Mouse (Mus musculus): Measurements from ENCODE around the gene Muc16.

Muc16 gene

DNA sequence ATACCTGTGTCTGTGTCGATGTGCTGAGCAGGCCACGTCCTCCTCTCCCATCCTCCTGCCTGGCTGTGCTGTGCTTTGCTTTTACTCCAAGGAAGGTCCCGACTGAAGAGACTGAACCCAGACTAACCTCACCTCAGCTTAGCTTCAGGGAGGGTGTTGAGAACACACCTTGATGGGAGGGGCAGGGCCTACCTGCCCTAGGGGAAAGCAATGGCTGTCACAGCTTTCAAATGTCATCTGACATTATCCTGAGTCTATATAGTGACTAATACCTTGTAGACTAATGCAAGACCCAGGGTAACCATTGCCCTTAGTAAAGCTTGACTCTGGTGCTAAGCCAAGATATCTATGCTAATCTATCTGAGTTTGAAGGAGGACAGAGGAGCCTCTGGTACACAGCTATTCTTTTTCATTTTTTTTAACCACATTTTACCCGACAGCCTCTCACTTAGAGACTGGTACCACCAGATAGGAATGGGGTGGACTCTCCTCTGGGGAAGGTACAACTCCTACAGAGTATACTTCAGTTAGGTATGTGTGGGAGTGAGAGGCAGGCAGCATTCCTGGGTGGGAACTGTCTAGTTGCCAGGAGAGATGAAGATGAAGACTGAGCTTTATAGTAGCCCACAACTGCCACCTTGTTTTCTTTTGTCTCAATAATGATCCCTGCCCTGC, at the start of gene Muc16:
Gene Muc16 (minus strand): TSS at position 51 of the 675 bp plus-strand sequence.
- DNase-seq: no peak

DNA sequence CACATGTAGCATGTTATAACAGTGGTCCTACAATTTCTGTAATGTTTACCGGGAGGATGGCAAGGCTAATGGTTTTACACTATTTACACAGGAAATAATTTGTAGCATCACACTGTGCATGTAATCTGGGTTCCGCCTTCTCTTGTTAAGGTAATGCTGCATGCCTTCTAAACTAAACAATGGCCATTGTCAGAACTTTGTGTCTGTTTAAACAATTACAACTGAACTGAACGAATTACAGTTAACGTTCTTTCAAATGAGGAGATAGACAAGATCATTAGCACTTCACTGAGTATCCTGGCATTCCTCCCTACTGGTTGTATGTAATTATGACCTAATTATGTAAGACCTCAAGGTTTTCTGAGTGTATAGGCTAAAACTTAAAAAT, 48.4 kb upstream of the Muc16 start:
- no peak for DNase-seq

DNA sequence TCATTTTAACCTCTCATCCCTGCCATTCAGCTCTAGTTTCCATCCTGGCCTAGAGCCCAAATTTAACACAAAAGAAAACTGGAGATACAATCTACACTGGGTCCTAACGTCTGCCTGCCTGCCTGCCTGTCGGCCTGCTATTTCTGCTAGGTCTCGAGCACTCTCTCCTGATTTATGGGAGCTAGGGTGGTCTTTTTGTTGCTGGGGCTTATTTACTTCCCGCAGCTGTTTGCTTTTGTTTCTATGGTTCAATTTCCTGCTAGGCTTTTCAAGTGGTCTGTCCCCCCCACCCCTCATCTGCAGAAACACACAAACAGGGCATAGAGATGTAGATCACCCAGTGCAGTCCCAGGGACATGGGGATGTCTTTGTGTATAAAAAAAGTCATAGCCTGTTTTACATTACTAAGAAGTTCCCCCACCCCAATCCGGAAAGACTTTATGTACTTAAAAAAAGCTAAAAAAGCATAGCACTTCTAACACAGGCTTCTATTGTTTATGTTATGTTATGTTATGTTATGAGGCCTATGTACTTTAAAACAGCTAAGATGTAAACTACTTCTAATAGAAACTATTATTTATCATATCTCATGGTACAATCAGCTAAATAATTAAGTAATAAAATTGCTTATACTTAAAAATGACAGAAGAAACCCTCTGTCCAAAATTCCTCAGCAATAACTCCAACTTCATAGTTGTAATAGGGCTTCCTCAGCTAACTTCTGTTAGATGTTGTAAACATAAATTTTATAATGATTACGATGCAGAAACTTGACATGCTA, 47.8 kb upstream of the Muc16 start:
- no peak for DNase-seq

DNA sequence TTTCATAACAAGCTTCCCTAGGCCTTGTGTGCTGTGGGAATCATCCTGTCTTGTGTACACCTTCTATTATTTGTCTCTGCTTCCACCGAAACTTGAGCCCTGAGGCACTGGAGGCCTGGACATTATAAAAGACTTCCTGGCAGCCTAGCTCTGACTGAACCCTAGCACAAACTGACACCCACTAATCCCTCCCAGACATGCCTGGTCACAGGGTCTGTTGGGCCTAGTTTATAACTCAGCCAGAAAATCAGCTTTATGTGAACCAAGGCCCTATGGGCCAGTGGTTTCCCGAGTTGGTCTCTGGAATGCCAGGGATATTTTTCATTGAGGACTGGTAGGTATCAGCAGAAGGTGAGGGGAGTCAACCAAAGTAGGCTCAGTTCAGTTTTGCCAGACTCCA, 46.7 kb upstream of the Muc16 start:
- no peak for DNase-seq

DNA sequence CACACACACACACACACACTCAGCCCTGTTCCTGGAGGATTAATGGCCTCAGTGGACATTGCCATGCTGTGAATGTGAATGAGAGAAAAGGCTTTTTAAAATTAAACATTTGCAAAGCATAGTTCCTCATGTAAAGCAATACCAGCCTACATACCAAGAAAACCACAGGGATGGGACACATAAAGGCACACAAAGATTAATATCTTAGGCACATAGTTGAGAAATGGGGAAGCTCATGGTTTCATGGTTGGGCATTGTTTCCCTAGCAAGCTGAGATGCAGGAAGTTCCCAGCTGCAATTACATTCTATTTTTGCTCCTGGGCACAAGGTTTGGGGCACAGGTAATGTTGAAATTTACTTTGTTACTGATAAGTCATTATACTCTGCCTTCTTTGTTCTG, 31.3 kb upstream of the Muc16 start:
- DNase-seq: no peak

DNA sequence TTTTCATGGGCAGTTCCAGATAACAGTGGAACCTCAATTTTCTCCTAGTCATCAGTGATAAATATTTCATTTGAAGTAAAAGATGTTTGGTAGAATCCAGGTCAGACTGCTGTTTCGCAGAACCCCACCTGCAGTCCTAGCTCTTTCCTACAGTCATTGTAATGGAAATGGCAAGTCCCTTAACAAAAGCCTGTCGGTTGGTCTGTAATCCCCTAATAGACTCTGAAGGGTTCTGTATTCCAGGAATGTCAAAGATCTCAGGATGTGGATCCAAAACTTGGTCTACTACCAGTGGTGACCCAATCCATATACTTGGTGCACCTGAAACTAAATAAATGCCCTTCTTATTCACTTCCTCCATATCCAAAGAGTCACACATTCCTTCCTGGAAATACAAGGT, 76.0 kb downstream of the Muc16 start:
- DNase-seq: no peak

DNA sequence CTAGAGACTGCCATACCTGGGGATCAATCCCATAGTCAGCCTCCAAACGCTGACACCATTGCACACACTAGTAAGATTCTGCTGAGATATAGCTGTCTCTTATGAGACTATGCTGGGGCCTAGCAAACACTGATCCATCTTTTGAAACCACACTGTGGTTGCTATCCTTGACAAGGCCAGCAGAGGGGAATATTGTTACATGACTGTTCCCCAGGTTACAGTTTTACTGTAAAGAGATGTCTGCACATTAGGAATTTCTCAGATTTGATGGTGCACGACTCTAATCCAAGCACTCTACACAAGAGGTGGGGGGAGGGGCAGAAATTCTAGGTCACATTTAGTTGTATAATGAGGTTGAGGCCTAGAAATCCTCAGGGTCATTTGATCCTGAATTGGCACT, 166.2 kb downstream of the Muc16 start:
- DNase-seq: no peak

DNA sequence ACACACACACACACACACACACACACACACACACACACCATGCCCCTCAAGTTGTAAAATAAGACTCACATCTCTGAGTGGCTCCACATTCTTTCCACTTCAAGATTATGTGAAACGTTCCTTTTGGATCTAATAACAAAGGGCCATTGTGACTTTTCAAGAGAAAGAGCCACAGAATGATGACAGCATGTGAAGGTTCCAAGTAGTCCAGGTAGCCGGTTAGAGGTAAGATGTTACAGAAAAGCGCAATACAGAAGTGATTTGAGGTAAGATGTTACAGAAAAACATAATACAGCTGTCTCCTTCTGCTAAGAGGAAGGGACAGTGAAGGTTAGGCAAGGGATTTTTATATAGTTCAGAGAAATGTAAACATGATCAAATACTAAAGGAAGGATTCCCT, 196.2 kb downstream of the Muc16 start, which contains the start of the genes Zfp558 and Mbd3l1:
Gene Zfp558 (minus strand): TSS at position 101 of the 400 bp plus-strand sequence.
Gene Mbd3l1 (plus strand): TSS at position 192 of the 400 bp plus-strand sequence.
- DNase-seq: no peak

DNA sequence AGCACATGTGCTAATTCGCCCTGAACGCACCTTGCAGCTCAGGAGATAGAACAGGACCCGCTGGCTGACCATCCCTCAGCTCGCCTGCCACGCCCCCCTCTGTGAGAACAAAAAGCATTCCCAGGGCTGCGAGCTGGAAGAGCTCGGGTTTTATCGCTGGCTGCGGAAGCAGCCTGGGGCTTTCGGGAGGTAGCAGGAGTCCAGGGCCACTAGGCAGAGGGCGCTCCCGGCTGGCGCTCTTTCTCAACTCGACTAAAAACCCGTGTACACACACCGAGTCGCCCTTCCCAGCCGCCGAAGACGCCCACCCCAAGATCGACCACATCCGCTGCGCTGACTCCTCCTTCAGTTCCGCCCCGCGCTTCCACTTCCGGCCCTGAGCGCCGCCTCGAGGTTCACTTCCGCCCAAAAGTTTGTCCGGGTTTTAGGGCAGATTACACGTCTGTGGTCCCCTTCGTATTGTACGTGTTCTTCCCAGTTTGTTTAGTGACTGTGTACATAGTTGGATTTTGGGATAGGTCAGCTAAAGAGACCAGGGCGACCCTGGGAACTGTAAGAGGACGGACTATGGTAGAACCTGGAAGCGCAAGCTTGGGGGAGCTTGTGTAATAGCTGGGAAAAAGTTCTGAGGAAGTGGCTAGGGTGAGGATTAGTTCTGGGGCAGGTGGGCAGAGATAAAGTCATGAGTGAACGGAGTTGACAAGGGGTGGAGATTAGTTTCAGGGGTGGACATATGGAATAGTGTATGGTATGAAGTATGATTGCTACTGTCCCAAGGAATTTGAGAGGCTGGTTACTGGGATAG, 200.8 kb downstream of the Muc16 start:
- DNase-seq: peak; percentile 69 to 73

DNA sequence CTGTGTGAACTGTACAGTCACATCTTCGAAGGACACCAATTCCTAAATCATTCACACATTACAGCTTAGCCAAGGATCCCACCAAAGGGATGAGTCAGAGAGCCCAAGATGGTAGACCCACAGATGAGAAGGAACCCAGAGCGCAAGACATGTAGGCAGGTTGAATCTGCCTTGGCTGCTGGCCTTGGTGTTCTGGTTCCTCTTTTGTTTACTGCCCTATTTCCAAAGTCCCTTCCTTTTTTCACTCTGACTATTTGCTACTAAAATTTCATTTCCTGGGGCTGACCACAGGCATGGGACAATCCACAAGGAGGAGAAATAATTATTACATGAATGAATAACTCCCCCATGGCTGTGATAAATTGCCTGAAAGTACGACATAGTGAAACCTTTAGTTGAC, 206.3 kb downstream of the Muc16 start:
- no peak for DNase-seq

DNA sequence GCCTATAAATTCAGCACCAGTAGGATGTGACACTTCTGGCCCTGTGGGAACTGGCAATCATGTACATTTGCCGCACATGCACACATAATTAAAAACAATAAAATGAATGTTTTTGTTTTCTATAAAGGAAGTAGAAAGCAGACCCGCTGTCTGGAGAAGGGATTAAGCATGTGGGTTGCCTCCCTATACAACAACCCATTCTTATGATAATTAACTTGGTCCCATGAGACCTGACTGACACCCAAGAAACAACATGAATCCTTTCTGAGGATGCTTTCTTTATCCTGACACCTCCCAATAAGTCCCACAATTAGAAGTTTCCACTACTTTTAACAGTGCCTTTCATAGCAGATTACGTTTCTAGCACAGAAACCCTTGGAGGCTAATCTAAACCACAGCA, 207.0 kb downstream of the Muc16 start:
- DNase-seq: no peak

DNA sequence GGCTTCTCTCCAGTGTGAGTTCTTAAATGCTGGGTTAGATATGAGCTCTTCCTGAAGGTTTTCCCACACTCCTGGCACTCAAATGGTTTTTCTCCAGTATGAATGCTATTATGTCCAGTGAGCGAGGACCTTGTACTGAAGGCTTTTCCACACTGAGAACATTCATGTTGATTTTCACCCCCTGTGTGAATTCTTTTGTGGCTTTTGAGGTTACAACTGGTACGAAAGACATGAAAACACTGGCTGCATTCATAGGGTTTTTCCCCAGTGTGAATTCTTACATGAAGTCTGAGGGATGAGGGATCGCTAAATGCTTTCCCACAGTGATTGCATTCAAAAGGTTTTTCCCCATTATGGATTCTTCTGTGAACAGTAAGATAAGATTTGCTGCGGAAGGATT, 217.8 kb downstream of the Muc16 start:
- no peak for DNase-seq
